Mouse (Mus musculus) urinary bladder, postnatal 25 days (tissue): Measurements from ENCODE around the gene Tsga13.

ENCODE experiments used
- DNase-seq: peaks from one replicate; pipeline ENCODE4 v3.0.0; 2022; ENCODE audit warnings: low spot score

Gene Tsga13

GRCm38 (mm10) chr6:30855956-30856355 lies 59.4 kb downstream of the Tsga13 start:
- DNase-seq, result no peak

- no peak for DNase-seq
These were observed 60.2 kb downstream of the Tsga13 start for GRCm38 (mm10) chr6:30855205-30855604.

DNA sequence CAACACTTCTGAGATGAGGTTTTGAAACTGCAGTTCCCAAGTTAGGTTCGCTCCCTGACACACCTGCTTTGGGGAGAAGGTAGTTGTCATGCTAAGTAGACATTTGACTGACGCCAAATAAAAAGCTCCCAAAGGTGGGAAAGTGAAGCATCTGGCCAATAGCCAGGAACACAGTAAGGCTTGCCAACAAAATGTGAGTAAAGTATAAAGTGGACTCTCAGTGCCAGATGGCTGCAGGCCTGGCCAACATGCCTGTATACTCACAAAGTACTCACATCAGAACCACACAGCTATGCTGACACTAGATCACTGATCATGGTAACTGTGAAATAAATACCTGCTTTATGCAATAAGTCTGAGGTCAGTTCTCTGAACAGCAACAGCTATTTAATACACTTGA lies 65.6 kb downstream of the Tsga13 start:
- DNase-seq, result no peak
